Mouse (Mus musculus): ENCODE results near the gene Pik3r1.

DNA sequence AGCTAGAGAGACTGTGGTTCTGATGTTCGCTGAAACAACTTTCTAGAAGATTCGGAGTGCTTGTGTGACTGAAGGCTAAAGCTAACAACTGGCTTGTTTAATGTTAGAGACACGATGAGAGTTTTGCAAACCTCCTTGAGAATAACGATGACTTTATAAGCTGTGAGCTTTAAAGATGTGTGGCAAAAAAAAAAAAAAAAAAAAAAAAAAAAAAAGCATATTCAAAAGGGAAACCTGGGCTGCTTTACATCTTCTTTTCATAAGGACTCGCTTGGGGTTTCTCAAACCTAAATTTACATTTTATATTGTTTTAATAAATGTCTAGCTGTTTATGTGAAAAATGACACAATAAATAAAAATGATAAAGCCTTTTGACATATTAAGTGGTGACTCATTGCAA is 44.3 kb upstream of the Pik3r1 start:
- TF ChIP-seq MAFK (IDR thresholded peaks at IDR 0.05; ENCODE audit: insufficient read depth, low read depth, low read length): no peak
- TF ChIP-seq CHD2 (IDR thresholded peaks at IDR 0.05; ENCODE audit: low read depth, low read length): no peak

Measured in ES-E14 (cell line).